Mouse (Mus musculus) gastrocnemius, adult 2 months (tissue): Measurements from ENCODE around the gene Acot13. TPM values are rescaled to one million over a fixed set of nuclear protein-coding genes. Genes with fewer than 3 reads are reported as not detected.

ENCODE experiments used
- DNase-seq: peaks from one replicate; pipeline ENCODE4 v3.0.0; 2022
- H3K27ac ChIP-seq: fragments of 200-600 bp; 2 replicates; pipeline ENCODE4 v1.8.1; 2022; ENCODE audit warnings: mild to moderate bottlenecking
- H3K4me3 ChIP-seq: fragments of 200-600 bp; 2 replicates; pipeline ENCODE4 v1.8.1; 2022; ENCODE audit warnings: mild to moderate bottlenecking, moderate library complexity
- CTCF ChIP-seq: fragments of 200-600 bp; IDR thresholded peaks from 2 replicates; pipeline ENCODE4 v1.8.1; 2022; ENCODE audit warnings: antibody characterized with exemption, mild to moderate bottlenecking, moderate library complexity
- intact Hi-C: fragments of 180-260 bp; cut with DNase I; formaldehyde crosslinking; loops from one replicate; pipeline ENCODE4 v1.15.1; 2025
- total RNA-seq, 2 experiments: library from RNA; stranded (reverse); gene quantifications; 2 replicates each; pipeline ENCODE4 v1.2.3; 2021

The Acot13 gene
- total RNA-seq, 2 experiments from 2014 or later: 123 to 190 TPM

GRCm38 (mm10) chr13:24822663-24823343 lies 8.5 kb downstream of the Acot13 start:
- intact Hi-C loops: no loop called here
- TF ChIP-seq CTCF: no peak
- H3K4me3 ChIP-seq: no peak overlapping the region
- no peak for DNase-seq
- H3K27ac ChIP-seq: no peak overlapping the region

DNA sequence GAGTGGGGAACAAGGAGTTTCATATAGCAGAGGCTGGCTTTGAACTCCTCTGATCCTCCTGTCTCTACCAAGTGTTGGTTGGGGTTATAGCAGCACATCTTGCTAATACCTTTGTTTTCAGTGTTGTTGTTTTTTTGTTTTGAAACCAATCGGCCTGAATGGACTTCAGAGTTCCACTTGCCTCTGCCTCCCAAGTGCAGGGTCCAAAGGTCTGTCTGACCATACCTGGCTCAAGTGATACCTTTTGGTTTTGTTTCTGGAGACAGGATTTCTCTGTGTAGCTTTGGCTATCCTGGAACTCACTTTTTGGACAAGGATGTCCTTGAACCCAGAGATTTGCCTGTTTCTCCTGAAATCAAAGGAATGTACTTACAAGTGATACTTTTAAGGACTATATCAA lies 11.4 kb downstream of the Acot13 start:
- H3K4me3 ChIP-seq: no peak overlapping the region
- no peak overlapping the region for H3K27ac ChIP-seq
- intact Hi-C loops: no loop called here
- no peak for DNase-seq
- no peak for TF ChIP-seq CTCF

GRCm38 (mm10) chr13:24816125-24817092 lies 14.9 kb downstream of the Acot13 start:
- DNase-seq: no peak
- intact Hi-C loops: no loop called here
- H3K27ac ChIP-seq: no peak overlapping the region
- no peak overlapping the region for H3K4me3 ChIP-seq
- no peak for TF ChIP-seq CTCF

DNA sequence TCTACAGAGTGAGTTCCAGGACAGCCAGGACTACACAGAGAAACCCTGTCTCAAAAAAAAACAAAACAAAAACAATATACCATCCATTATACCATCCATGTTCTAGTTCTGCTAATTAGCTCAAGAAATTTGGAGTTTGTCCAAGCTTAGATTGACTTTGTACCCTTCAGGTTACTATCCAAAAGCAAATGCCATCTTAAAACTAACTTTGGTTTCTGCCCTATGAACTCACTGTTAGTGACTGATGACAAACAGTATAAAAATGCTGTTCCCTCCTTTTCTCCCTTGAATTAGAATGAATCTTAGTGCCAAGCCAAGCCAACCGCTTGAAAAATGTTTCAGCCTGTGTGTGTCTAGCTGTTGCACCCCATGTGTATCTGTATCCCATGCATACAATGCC lies 16.7 kb downstream of the Acot13 start:
- intact Hi-C loops: no loop called here
- no peak for DNase-seq
- Histone ChIP-seq H3K27ac (no peak overlapping the region), H3K4me3 (no peak overlapping the region)
- TF ChIP-seq CTCF: no peak

GRCm38 (mm10) chr13:24812521-24812920 lies 18.8 kb downstream of the Acot13 start:
- intact Hi-C loops: no loop called here
- TF ChIP-seq CTCF: no peak
- DNase-seq: no peak
- Histone ChIP-seq H3K4me3 (no peak overlapping the region), H3K27ac (no peak overlapping the region)

DNA sequence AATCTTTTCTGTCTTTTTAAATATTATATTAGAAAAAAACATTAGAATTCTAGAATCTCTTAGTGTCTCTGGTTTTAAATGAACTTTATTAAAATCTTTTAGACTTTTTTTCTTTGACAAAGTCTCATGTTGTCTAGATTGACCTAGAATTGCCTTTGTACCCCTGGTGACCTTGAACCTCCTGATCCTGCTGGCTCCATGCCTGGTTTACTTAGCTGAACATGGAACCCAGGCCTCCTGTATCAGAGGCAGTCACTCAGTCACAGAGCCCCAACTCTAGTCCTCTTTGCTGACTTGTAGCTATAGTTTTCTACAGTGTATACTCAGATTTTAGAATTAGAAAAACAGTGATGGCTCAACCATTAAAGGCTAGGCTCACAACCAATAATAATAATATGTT lies 25.3 kb downstream of the Acot13 start:
- Histone ChIP-seq H3K27ac (no peak overlapping the region), H3K4me3 (no peak overlapping the region)
- intact Hi-C loops: no loop called here
- no peak for TF ChIP-seq CTCF
- DNase-seq: no peak

DNA sequence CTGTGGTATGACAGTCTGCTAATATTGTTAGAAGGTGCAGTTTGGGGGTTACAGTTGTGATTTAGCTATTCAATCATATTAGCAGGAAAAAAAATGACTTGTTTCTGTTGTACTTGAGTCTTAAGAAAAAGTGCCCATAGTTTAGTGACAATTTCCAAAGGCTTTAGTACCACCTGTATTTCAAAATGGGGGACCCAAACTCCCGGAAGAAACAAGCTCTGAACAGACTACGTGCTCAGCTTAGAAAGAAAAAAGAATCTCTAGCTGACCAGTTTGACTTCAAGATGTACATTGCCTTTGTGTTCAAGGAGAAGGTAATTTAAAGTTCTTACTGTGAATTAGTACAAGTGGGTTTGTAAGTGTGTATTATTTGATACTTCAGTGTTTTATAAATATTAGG lies 28.1 kb downstream of the Acot13 start:
- peak overlapping the region; percentile 77 for H3K4me3 ChIP-seq
- TF ChIP-seq CTCF: no peak
- DNase-seq: no peak
- H3K27ac ChIP-seq: peak overlapping the region; percentile 32; the same call in 1 of the 2 replicates
- intact Hi-C loops: no loop called here

DNA sequence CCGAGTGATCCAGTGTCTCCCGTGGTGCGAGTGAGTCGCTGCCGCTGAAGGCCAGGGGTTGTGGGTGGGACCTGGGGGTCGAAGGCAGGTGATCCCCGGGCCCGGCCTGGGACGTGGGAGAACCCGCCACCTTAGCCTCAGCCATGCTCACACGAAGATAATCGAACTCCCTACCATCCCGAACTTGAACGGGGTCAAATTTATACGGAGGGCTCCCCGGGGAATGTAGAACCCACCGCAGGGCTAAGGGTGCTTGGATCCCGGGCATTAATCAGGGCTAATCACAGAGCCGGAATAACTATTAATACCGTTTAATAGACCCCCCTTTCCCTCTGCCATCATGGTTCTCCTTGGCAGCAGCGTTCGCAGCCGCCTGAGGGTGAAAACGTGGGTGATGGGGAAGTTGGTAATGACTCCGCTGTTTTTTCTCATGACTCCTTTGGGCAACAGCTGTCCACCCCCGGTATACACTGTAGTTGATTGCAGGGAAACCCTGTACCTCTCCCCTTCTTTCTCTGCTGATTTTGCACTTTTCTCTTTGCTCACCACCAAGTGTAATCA lies 29.1 kb downstream of the Acot13 start:
- intact Hi-C loops: no loop called here
- no peak for TF ChIP-seq CTCF
- Histone ChIP-seq H3K4me3 (peak overlapping the region; percentile 77), H3K27ac (peak overlapping the region; percentile 100)
- peak; percentile 52 for DNase-seq

DNA sequence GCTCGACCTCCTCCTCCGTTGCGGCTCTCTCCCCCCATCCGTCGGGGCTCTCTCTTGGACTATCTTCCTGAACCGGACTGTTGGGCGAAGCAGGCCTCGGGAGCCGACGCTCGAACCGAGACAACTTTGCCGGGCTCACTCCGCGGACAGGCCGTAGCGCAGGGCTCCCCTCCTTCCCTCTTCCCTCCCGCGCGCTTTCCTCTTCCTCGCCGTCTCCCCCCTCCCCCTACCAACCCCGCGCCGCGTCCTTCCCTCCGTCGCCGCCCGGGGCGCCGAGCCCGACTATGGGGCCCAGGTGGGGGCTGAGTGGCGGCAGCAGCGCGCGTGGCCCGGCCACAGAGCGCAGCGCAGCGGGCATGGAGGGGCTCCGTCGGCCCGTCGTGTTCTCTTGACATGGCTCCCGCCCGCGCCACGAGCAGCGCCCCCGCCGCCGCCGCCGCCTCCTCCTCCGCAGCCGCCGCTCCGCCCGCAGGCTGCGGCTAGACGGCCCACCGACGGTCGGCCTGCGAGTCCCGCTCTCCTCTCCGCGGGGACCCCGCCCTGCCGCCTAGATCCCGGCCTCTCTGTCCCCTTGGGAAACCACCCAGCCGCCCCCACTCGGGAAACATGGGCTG lies 29.9 kb downstream of the Acot13 start, which contains the start of gene BC005537:
TSS of gene BC005537 (plus strand) at position 350 of the 614 bp plus-strand sequence.
- intact Hi-C loops: loop anchor here (2.0 kb wide), 2 partner anchors 29 to 41 kb away; partner anchors contain the start of genes Acot13, Gmnn and Tdp2
- peak; percentile 34; the same call in 1 of the 2 replicates for TF ChIP-seq CTCF
- H3K27ac ChIP-seq: peak within 1 kb of the TSS; percentile 100
- DNase-seq: peak; percentile 79
- H3K4me3 ChIP-seq: peak within 1 kb of the TSS; percentile 77

GRCm38 (mm10) chr13:24800674-24801307 lies 30.5 kb downstream of the Acot13 start:
- intact Hi-C loops: loop anchor here (2.0 kb wide), 2 partner anchors 30 to 40 kb away; partner anchors contain the start of genes Acot13, Gmnn and Tdp2
- Histone ChIP-seq H3K4me3 (peak overlapping the region; percentile 77), H3K27ac (peak overlapping the region; percentile 100)
- no peak for TF ChIP-seq CTCF
- peak; percentile 98 for DNase-seq

DNA sequence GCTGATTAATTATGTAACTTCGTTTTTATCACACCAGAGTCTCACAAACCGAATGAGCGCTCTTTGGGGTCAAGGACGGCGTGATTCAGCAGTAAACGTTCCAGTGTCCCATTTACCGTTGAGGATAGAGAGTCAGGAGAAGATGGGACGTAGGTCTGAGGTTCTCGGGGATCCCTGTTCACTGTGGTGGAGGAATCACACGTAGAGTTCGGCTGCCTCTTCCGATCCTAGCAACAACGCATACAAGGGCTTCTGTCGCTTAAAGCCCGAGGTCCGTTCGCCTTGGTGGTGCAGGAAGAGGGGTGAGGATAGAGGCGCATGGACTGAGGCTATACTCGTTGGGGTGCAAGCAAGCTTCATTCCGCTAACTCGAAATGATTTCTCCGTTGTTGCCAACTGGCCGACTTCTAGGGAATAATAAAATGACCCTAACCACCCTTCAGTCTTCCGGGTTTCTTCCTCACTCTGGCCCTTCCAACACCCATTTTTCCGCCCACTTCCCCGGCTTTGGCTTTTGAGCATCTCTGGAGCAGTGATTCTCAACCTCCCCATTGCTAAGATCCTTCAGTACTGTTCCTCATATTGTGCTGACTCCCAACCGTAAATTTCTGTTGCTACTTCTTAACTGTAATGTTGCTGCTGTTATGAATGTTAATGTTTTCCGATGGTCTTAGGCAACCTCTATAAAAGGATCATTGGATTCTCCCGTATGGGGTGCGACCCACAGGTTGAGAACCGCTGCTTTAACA lies 31.2 kb downstream of the Acot13 start:
- TF ChIP-seq CTCF: no peak
- DNase-seq: peak; percentile 50
- Histone ChIP-seq H3K4me3 (peak overlapping the region; percentile 77), H3K27ac (peak overlapping the region; percentile 100)
- intact Hi-C loops: loop anchor here (2.0 kb wide), 2 partner anchors 31 to 39 kb away; partner anchors contain the start of genes Acot13, Gmnn and Tdp2
